Mouse (Mus musculus) megakaryocyte, embryonic 14.5 days (primary cell): ENCODE data around the gene Zfp51.

ENCODE experiments used
- FLI1 ChIP-seq: IDR thresholded peaks from 2 replicates; pipeline ENCODE4 v1.6.1; 2012; ENCODE audit warnings: low read length, inconsistent platforms, mixed read lengths
- GATA1 ChIP-seq: IDR thresholded peaks from 3 replicates; pipeline ENCODE4 v1.6.1; 2012; ENCODE audit warnings: mixed read lengths, low read length, inconsistent platforms, borderline replicate concordance

- TF ChIP-seq GATA1 (no peak), FLI1 (no peak)
These were observed 23.4 kb downstream of the Zfp51 start for GRCm38 (mm10) chr17:21473362-21474190.
